Comparison of ENCODE assay signal across 14 mouse cellular contexts in the genomic region with DNA sequence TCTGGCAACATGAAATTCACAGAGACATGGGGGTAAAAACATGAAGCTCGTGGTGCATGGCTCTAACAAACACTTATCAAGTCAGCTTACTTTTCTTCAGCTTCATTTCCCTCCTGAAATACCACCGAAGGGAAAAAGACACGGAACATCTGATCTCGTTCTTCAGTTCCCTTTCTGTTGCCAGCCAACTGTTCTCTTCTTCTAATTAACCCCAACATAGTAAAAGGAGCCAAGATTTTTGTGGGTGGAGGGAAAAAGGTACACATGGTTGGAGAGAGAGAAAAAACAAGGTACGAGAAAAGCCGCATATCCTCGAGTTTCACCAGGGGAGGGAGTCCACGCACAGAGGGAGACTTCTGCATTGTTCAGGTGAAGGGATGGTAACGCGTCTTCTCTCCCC. TPM values are rescaled to one million over a fixed set of nuclear protein-coding genes. Genes with fewer than 3 reads are reported as not detected.
"Had no signal": no experiment of that assay in that cellular context is flagged by ENCODE, and none has a peak within 500 bp of the region (broad histone marks: within the 10 kb centered on the region; RNA-seq: fewer than 3 reads in every experiment).

No protein-coding gene starts in this region.

- H3K4me3 ChIP-seq: limb, embryonic 10.5 days; liver, embryonic 15.5 days; midbrain, embryonic 13.5 days had no signal

- H3K27ac ChIP-seq: limb, embryonic 10.5 days; liver, embryonic 15.5 days; midbrain, embryonic 13.5 days had no signal

- DNase-seq: kidney, postnatal 10 days; kidney, postnatal 4 days; lung, adult 2 months; lung, postnatal 36 days; right cerebral cortex, postnatal 14 days; thymus, postnatal 4 days had no signal

- ATAC-seq: lung, postnatal 0 days; midbrain, embryonic 13.5 days had no signal

RNA-seq across cellular contexts. Expression of a gene that starts 32.0 kb away (rescaled TPM):
- polyA plus RNA-seq: limb, embryonic 10.5 days; limb, embryonic 14.5 days; liver, embryonic 11.5 days; liver, embryonic 15.5 days; lung, adult 2 months; lung, postnatal 0 days; small intestine, adult 2 months; stomach, embryonic 16.5 days had no signal
